Mouse (Mus musculus) lung, embryonic 16.5 days (tissue): ENCODE results near the gene Ugt1a7c. TPM values are rescaled to one million over a fixed set of nuclear protein-coding genes. Genes with fewer than 3 reads are reported as not detected.
"Not testable (repeated sequence)": the region's sequence is repeated elsewhere in the genome, so short reads cannot be mapped to it uniquely, and the experiment has no call there.

Experiments used
- ATAC-seq: fragments of 200-750 bp; cut with Nextera tagmentation; 2 replicates; pipeline ENCODE4 v1.8.0; 2017; ENCODE audit warnings: low read depth, mild to moderate bottlenecking, moderate library complexity
- H3K27ac ChIP-seq: fragments of 300-500 bp; sonication (generic); 2 replicates; pipeline ENCODE4 v1.5.1; 2014; ENCODE audit warnings: mild to moderate bottlenecking, control low read depth, low read length
- H3K27me3 ChIP-seq: fragments of 300-500 bp; sonication (generic); 2 replicates; pipeline ENCODE4 v1.6.1; 2014; ENCODE audit warnings: low read depth, low read length, mixed read lengths; ENCODE audit not compliant: control insufficient read depth, insufficient read depth
- H3K36me3 ChIP-seq: fragments of 300-500 bp; sonication (generic); 2 replicates; pipeline ENCODE4 v1.6.1; 2014; ENCODE audit warnings: low read length; ENCODE audit not compliant: control insufficient read depth, insufficient read depth
- H3K4me1 ChIP-seq: fragments of 300-500 bp; sonication (generic); replicated peaks from 2 replicates; pipeline ENCODE4 v1.6.1; 2014; ENCODE audit warnings: low read length, mixed read lengths; ENCODE audit not compliant: control insufficient read depth, insufficient read depth
- H3K4me2 ChIP-seq: fragments of 300-500 bp; sonication (generic); 2 replicates; pipeline ENCODE4 v1.6.1; 2014; ENCODE audit warnings: low read depth, low read length, control low read depth
- H3K4me3 ChIP-seq: fragments of 300-500 bp; sonication (generic); 2 replicates; pipeline ENCODE4 v1.5.1; 2014; ENCODE audit warnings: mild to moderate bottlenecking, low read length, control low read depth
- H3K9ac ChIP-seq: fragments of 300-500 bp; sonication (generic); 2 replicates; pipeline ENCODE4 v1.6.1; 2014; ENCODE audit warnings: low read length, control low read depth
- H3K9me3 ChIP-seq: fragments of 300-500 bp; sonication (generic); 2 replicates; pipeline ENCODE4 v1.6.1; 2016; ENCODE audit warnings: low read length; ENCODE audit not compliant: control insufficient read depth
- WGBS: fragments of 180-500 bp; shearing (Covaris S2); extraction: QIAGEN DNeasy Blood & Tissue Kit; methylation state at CpG from one replicate; pipeline ENCODE4 v1.1.7; 2014; 5-methylcytosine and 5-hydroxymethylcytosine counted together
- polyA plus RNA-seq: library from polyadenylated mRNA; unstranded; fragments of >200 nt; fragmentation: Nextera tagmentation; extraction: Ambion mirVana; gene quantifications from 2 replicates; pipeline ENCODE4 v1.2.1, GENCODE M21; 2015

Gene Ugt1a7c
- polyA plus RNA-seq, 1 experiment from 2014 or later: 2.3 TPM

DNA sequence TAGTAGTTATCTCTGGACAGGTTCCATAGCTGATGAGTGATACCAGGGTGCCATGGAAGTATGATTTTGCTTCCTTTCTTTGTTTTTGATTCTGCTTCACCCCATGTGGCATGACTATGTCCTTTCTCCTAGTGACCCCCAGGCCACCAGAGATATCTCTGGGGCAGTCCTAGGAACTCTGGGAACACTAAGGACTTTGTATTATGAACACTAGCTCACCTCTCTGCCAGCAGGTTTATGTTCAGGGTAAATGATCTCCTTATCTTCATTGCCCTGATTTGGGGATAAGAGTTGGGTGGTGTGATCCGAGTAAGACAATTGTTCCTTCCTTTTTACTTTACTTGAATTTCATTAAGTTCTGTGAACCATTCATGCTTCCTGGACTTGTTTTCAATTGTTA lies 8.7 kb upstream of the Ugt1a7c start:
- ATAC-seq: no peak
- Histone ChIP-seq H3K36me3 (no peaks in the 10 kb centered on the region), H3K9me3 (no peaks in the 10 kb centered on the region), H3K27me3 (no peaks in the 10 kb centered on the region), H3K27ac (no peak overlapping the region), H3K4me2 (no peak overlapping the region), H3K4me1 (no peaks in the 10 kb centered on the region), H3K4me3 (no peak overlapping the region), H3K9ac (no peak overlapping the region)
- WGBS: 56% methylated on average over 1 of the region's 1 CpGs

DNA sequence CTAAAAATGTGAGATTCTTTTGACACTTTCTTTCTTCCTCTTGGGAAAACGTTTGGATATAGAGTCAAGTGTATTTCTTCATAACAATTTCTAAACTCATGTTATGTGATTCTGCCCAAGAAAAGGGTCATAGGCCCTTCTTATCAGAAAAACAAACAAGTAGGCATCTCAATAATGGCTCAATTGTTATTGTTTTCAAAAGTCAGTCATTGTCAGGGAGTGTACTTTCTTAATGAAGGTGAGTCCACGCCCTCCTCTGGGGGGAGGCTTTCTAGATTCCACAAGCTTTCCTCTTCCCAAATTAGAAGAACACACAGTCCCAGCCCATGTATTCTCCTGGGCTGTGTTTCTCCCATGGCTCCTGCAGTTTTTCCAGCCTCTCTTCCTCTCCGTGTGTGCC lies 7.3 kb upstream of the Ugt1a7c start, which contains the start of gene Ugt1a8:
TSS of gene Ugt1a8 (plus strand) at position 301 of the 400 bp plus-strand sequence.
- no peak for ATAC-seq
- Histone ChIP-seq H3K9ac (no peak within 1 kb of the TSS), H3K9me3 (no peaks in the 10 kb centered on the region), H3K27me3 (no peaks in the 10 kb centered on the region), H3K36me3 (no peaks in the 10 kb centered on the region), H3K4me1 (no peaks in the 10 kb centered on the region), H3K4me3 (no peak within 1 kb of the TSS), H3K27ac (no peak within 1 kb of the TSS), H3K4me2 (no peak within 1 kb of the TSS)
- WGBS: 70% methylated on average over 3 of the region's 3 CpGs

DNA sequence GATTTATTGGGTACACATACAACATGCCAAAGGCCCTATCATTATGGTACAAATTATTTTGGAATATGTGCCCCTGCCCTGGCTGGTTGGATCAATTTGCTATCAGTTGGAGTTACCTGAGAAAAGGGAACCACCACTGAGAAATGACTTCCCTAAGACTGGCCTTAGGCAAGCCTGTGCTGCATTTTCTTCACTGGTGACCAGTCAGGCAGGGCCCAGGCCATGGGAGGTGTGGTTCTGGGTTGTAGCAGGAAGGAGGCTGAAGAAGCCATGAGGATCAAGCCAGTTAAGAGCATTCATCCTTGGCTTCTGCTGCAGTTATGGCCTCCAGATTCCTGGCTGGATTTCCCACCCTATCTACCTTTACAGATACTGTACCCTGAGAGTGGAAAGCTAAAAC lies 2.5 kb upstream of the Ugt1a7c start:
- no peak overlapping the region for H3K4me3 ChIP-seq
- no peaks in the 10 kb centered on the region for H3K36me3 ChIP-seq
- H3K27ac ChIP-seq: no peak overlapping the region
- no peaks in the 10 kb centered on the region for H3K9me3 ChIP-seq
- no peak for ATAC-seq
- peaks cover 2% of the 10 kb centered on the region; the same call in 1 of the 2 replicates for H3K4me1 ChIP-seq
- no peaks in the 10 kb centered on the region for H3K27me3 ChIP-seq
- no peak overlapping the region for H3K4me2 ChIP-seq
- no peak overlapping the region for H3K9ac ChIP-seq

DNA sequence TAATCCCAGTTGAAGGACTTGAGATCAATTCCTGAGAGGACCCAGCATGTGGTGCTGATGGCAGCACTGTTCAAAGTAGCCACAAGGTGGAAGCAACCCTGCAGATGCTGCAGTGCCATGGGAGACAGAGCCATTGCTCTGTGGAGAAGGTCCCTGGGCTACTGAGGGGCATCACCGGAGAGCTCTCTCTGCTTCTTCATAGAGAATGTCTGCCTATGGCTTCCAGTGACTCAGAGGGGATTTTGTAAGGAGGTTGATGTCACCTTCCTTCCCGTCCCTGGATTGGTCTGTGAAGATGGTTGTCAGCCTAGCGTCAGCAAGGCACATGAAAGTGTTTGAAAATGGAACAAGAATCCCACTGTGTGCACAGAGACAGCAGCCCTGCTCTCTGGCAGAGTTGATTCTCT lies 589 bp upstream of the Ugt1a7c start:
- H3K27me3 ChIP-seq, H3K4me2 ChIP-seq, H3K4me1 ChIP-seq, H3K9me3 ChIP-seq, H3K9ac ChIP-seq, H3K36me3 ChIP-seq, H3K4me3 ChIP-seq: not testable (repeated sequence)
- WGBS: 58% methylated on average over 3 of the region's 3 CpGs
- peak overlapping the region; percentile 57 for H3K27ac ChIP-seq
- peak; percentile 41; the same call in 1 of the 2 replicates for ATAC-seq

DNA sequence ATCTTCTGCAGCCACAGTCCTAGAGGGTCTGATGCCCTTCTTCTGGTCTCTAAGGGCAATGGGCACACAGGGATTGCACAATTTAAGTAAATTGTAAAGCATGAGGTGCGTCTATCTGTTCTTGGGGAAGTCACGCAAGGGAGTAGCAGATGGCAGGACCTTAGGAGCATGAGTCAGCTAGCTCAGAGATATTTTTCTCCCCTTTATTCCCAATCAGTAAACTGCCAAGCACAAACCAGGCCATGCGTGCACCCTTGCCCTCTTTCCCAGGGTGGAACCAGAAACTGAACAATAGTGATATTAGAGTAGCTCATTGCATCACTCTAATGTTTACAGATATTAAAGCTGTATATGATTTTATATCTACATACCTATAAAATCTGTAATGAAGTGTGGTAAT lies 3.7 kb downstream of the Ugt1a7c start:
- H3K9me3 ChIP-seq, ATAC-seq, H3K36me3 ChIP-seq, H3K4me2 ChIP-seq, H3K27ac ChIP-seq, H3K9ac ChIP-seq, H3K4me1 ChIP-seq, H3K4me3 ChIP-seq, H3K27me3 ChIP-seq: not testable (repeated sequence)
- 84% methylated on average over 3 of the region's 3 CpGs for WGBS

DNA sequence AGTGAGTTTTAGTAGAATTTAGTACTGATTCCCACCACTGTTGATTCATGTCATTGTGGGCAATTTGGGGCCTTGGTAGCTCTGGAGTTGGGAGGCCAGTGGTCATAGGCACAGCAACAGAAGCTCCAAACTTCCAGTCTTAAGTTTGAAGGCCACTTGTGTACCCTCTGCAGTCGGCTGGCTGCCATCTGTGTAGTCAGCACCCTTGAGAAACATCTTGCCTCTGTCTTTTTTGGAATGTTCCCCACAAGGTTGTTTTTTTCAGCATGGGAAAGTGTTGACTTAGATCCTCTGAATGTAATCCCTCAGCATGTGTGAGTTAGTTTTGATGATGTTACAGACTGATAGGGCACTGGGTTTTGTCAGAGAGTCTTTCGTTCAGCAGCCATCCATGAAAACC lies 4.8 kb downstream of the Ugt1a7c start:
- not testable (repeated sequence) for H3K27ac ChIP-seq, H3K9ac ChIP-seq, H3K4me3 ChIP-seq, H3K4me1 ChIP-seq, ATAC-seq, H3K9me3 ChIP-seq, H3K36me3 ChIP-seq, H3K27me3 ChIP-seq, H3K4me2 ChIP-seq
- WGBS: 74% methylated on average over 2 of the region's 2 CpGs

DNA sequence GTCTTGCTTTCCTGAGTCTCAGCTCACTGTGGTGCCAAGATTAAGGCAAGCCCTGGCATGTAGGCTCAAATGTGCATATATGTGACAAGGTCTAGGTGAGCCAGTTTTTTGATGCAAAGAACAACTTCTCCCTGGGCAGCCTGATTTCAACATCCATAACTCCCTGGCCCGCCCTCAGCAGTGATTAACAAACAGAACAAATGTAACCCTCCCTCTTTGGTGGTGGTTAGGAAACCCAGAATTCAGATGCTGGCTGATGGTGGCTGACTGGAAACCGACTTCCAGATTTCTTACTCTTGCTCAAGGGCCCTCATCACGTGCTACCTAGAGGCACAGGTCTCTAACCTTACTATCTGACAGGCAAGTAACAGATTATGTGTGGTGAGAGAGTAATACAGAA lies 8.2 kb downstream of the Ugt1a7c start, which contains the start of gene Ugt1a6b:
TSS of gene Ugt1a6b (plus strand) at position 234 of the 400 bp plus-strand sequence.
- H3K27ac ChIP-seq, H3K4me3 ChIP-seq, H3K27me3 ChIP-seq, H3K9ac ChIP-seq, H3K4me2 ChIP-seq, H3K4me1 ChIP-seq, H3K9me3 ChIP-seq, H3K36me3 ChIP-seq: not testable (repeated sequence)
- ATAC-seq: peak; percentile 51
- 33% methylated on average over 2 of the region's 3 CpGs for WGBS

DNA sequence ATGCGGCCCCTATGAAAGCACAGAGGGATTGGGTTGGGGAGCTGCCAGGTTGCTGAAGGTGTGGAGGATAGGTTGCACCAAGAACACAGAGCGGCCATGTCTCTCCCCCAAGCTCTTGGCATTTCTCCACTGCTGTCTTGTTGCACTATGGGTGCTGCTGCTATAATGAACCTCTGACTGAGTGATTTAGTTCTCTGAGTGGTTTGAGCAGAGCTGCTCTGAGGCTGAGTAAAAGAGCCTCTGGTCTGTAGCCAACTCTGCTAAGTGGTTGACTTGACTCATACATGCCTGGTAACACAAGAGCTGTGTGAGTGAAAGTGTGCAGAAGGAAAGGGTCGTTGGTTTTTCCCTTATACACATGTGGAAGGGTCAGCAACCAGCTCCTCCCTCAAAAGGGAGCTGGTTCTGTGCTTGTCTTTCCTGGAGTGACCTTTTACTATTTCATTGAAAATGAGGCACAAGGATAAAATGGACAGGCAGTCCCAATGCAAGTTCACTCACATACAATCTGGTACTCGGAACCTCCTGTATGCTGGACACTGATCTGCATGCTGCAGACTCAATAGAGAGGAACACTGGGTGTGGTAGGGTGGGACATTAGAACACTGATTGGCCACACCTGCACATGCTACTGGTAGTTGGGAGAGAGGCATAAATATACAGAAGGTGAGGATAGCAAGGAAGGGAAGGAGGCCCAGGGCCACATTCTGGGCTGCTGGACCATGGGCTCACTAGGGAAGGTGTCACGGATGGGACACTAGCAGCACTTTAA lies 9.0 kb downstream of the Ugt1a7c start:
- H3K36me3 ChIP-seq, H3K4me3 ChIP-seq, H3K4me1 ChIP-seq, H3K27me3 ChIP-seq, H3K27ac ChIP-seq, H3K9ac ChIP-seq, H3K4me2 ChIP-seq, H3K9me3 ChIP-seq: not testable (repeated sequence)
- 63% methylated on average over 4 of the region's 5 CpGs for WGBS
- peak; percentile 68 for ATAC-seq

DNA sequence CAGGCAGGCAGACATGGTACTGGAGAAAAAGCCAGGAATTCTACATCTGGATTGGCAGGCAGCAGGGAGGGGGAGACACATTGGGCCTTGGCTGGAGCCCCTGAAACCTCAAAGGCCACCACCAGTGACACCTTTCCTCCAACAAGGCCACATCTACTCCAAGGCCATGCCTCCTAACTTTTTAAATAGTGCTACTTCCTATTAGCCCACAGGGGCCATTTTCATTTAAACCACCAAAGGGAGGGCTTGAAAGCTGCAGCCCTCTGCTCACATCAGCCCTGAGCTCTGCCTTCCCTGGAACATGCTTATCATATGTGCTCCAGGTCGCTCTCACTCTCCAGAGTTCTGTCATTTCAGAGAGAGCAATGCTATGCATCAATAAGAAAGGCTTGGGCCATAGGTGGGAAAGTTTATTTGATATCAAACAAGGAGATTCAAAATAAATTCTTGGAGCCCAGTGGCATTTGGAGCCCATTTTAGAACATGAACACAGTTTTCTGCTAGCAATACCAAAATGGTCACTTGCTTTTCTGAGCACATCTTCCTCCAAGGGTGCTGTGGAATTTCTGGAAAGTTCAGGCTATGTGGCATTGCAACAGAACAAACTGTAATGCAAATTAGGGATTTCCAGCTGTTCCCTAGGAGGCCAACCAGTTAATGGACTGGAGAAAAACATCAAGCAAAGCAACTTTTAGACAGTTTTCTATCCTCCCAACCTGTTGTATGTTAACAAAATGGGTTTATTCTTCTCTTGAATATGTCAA lies 10.0 kb downstream of the Ugt1a7c start:
- H3K4me3 ChIP-seq: no peak overlapping the region
- no peaks in the 10 kb centered on the region for H3K27me3 ChIP-seq
- no peak overlapping the region for H3K9ac ChIP-seq
- no peak overlapping the region for H3K4me2 ChIP-seq
- no peaks in the 10 kb centered on the region for H3K36me3 ChIP-seq
- no peaks in the 10 kb centered on the region for H3K9me3 ChIP-seq
- no peak overlapping the region for H3K27ac ChIP-seq
- WGBS: 77% methylated on average over 1 of the region's 1 CpGs
- no peak for ATAC-seq
- no peaks in the 10 kb centered on the region for H3K4me1 ChIP-seq
